Mouse (Mus musculus) midbrain, embryonic 12.5 days (tissue): Measurements from ENCODE around the gene Gpr82. TPM values are rescaled to one million over a fixed set of nuclear protein-coding genes. Genes with fewer than 3 reads are reported as not detected.
A peak's percentile ranks its signal among the peaks of the same experiment; 100 is the strongest.

Experiments used
- ATAC-seq: fragments of 200-750 bp; cut with Nextera tagmentation; 2 replicates; pipeline ENCODE4 v1.8.0; 2017; ENCODE audit warnings: low read depth, moderate TSS enrichment, moderate library complexity; ENCODE audit not compliant: low FRiP score
- H3K27ac ChIP-seq: fragments of 300-500 bp; sonication (generic); replicated peaks from 2 replicates; pipeline ENCODE4 v1.5.1; 2016; ENCODE audit warnings: mild to moderate bottlenecking
- H3K27me3 ChIP-seq: fragments of 300-500 bp; sonication (generic); 2 replicates; pipeline ENCODE4 v1.6.1; 2016; ENCODE audit warnings: mild to moderate bottlenecking
- H3K36me3 ChIP-seq: fragments of 300-500 bp; sonication (generic); 2 replicates; pipeline ENCODE4 v1.6.1; 2016
- H3K4me1 ChIP-seq: fragments of 300-500 bp; sonication (generic); 2 replicates; pipeline ENCODE4 v1.6.1; 2016
- H3K4me2 ChIP-seq: fragments of 300-500 bp; sonication (generic); replicated peaks from 2 replicates; pipeline ENCODE4 v1.6.1; 2016; ENCODE audit warnings: mild to moderate bottlenecking, moderate library complexity
- H3K4me3 ChIP-seq: fragments of 300-500 bp; sonication (generic); 2 replicates; pipeline ENCODE4 v1.5.1; 2016; ENCODE audit warnings: mild to moderate bottlenecking
- H3K9ac ChIP-seq: fragments of 300-500 bp; sonication (generic); replicated peaks from 2 replicates; pipeline ENCODE4 v1.6.1; 2016; ENCODE audit warnings: mild to moderate bottlenecking, moderate library complexity
- H3K9me3 ChIP-seq: fragments of 300-500 bp; sonication (generic); 2 replicates; pipeline ENCODE4 v1.6.1; 2016; ENCODE audit warnings: mild to moderate bottlenecking
- WGBS: fragments of 180-500 bp; shearing (Covaris S2); methylation state at CpG from one replicate; pipeline ENCODE4 v1.1.7; 2016; 5-methylcytosine and 5-hydroxymethylcytosine counted together
- microRNA-seq: library from miRNA; unstranded; fragments of <30 nt; microRNA quantifications from one replicate; pipeline ENCODE4, GENCODE M21; 2017
- polyA plus RNA-seq: library from polyadenylated mRNA; unstranded; fragments of >200 nt; fragmentation: Nextera tagmentation; extraction: Ambion mirVana; gene quantifications from 2 replicates; pipeline ENCODE4 v1.2.1, GENCODE M21; 2016

Gene Gpr82
- polyA plus RNA-seq, 1 experiment from 2014 or later, result 0.65 TPM

GRCm38 (mm10) chrX:13710174-13710573 is 49.0 kb downstream of the Gpr82 start:
- WGBS, result 52% methylated on average over 2 of the region's 2 CpGs
- ATAC-seq, result 0 out of 2 replicates have a peak, but pooled peaks have one; percentile 38
- Histone ChIP-seq H3K9ac (no peak overlapping the region), H3K9me3 (no peaks in the 10 kb centered on the region), H3K27ac (no peak overlapping the region), H3K4me3 (no peak overlapping the region), H3K4me2 (no peak overlapping the region), H3K4me1 (no peaks in the 10 kb centered on the region), H3K36me3 (no peaks in the 10 kb centered on the region), H3K27me3 (no peaks in the 10 kb centered on the region)

Small RNAs within 50 kb of the gene (microRNA-seq; reads per million reads assigned to microRNA genes)
- not detected for gene Gm25246

Other genes starting within 250 kb of the Gpr82 start
- 0.10 TPM in 2 replicates for gene Nyx, start 195.3 kb upstream of the Gpr82 start, polyA plus RNA-seq
- 1.7 and 2.4 TPM in 2 replicates for gene Gpr34, start 29.3 kb upstream of the Gpr82 start, polyA plus RNA-seq
- gene Cask, start 190.0 kb downstream of the Gpr82 start, polyA plus RNA-seq, result 23.5 and 25.2 TPM in 2 replicates